Mouse (Mus musculus) CH12.LX (cell line): ENCODE measurements around the gene Phactr1. TPM values are rescaled to one million over a fixed set of nuclear protein-coding genes. Genes with fewer than 3 reads are reported as not detected.

Experiments
- DNase-seq: peaks from one replicate; pipeline ENCODE4 v3.0.0-alpha.2; 2013; ENCODE audit errors: extremely low read depth
- H3K27ac ChIP-seq: 2 replicates; pipeline ENCODE4 v1.5.1; 2012; ENCODE audit warnings: low read depth, mild to moderate bottlenecking, control low read depth, moderate library complexity; ENCODE audit not compliant: insufficient read depth
- H3K27me3 ChIP-seq: replicated peaks from 2 replicates; pipeline ENCODE3; 2012; ENCODE audit warnings: inconsistent platforms
- H3K36me3 ChIP-seq, 2 experiments: replicated peaks in 1 of 2; 2 replicates each; pipeline versions ENCODE3 to v1.6.1; 2012; ENCODE audit warnings: inconsistent platforms in 1 of 2, low read length in 1 of 2, mild to moderate bottlenecking in 1 of 2, mixed read lengths in 1 of 2, moderate library complexity in 1 of 2; ENCODE audit not compliant: control insufficient read depth in 1 of 2, insufficient read depth in 1 of 2
- H3K4me1 ChIP-seq, 2 experiments: 2 replicates each; pipeline ENCODE4 v1.6.1; 2012; ENCODE audit warnings: inconsistent platforms in 1 of 2, moderate library complexity in 1 of 2; ENCODE audit not compliant: insufficient read depth in 2 of 2, control insufficient read depth in 1 of 2
- H3K4me2 ChIP-seq: 2 replicates; pipeline ENCODE4 v1.6.1; 2012; ENCODE audit warnings: low read depth, mild to moderate bottlenecking, control low read depth; ENCODE audit not compliant: poor library complexity, insufficient read depth, severe bottlenecking
- H3K4me3 ChIP-seq, 3 experiments: fragments of 150-350 bp in 1 of 3; sonication (generic) in 1 of 3; replicated peaks in 1 of 3; 2 replicates each; pipeline versions ENCODE3 to v1.5.1; 2011 to 2012; ENCODE audit warnings: low read depth in 2 of 3, low read length in 2 of 3, mild to moderate bottlenecking in 2 of 3, moderate library complexity in 2 of 3, control low read depth in 1 of 3, improper control_type of control experiment in 1 of 3, inconsistent platforms in 1 of 3, mixed read lengths in 1 of 3; ENCODE audit not compliant: poor library complexity in 1 of 3
- H3K79me2 ChIP-seq: replicated peaks from 2 replicates; pipeline ENCODE4 v1.6.1; 2012; ENCODE audit warnings: mild to moderate bottlenecking, moderate library complexity; ENCODE audit not compliant: control insufficient read depth, poor library complexity, insufficient read depth, severe bottlenecking; ENCODE audit errors: extremely low read depth
- H3K9ac ChIP-seq: 2 replicates; pipeline ENCODE4 v1.6.1; 2012; ENCODE audit warnings: low read depth, mild to moderate bottlenecking, control low read depth, moderate library complexity; ENCODE audit not compliant: insufficient read depth
- H3K9me3 ChIP-seq: replicated peaks from 2 replicates; pipeline ENCODE3; 2012; ENCODE audit warnings: low read length, inconsistent platforms, mixed read lengths
- CHD2 ChIP-seq: IDR thresholded peaks from 2 replicates; pipeline ENCODE4 v1.6.1; 2011; ENCODE audit warnings: low read length, improper control_type of control experiment
- GABPA ChIP-seq: IDR thresholded peaks from 2 replicates; pipeline ENCODE4 v1.6.1; 2012; ENCODE audit warnings: low read depth, low read length, improper control_type of control experiment, inconsistent platforms; ENCODE audit not compliant: insufficient replicate concordance
- MAX ChIP-seq: IDR thresholded peaks from 2 replicates; pipeline ENCODE4 v1.6.1; 2011; ENCODE audit warnings: low read length, improper control_type of control experiment
- MAZ ChIP-seq: IDR thresholded peaks from 2 replicates; pipeline ENCODE4 v1.6.1; 2012; ENCODE audit warnings: low read depth, mild to moderate bottlenecking, inconsistent platforms, low read length, improper control_type of control experiment, moderate library complexity
- MEF2A ChIP-seq: IDR thresholded peaks from 2 replicates; pipeline ENCODE4 v1.6.1; 2014; ENCODE audit warnings: low read depth, mild to moderate bottlenecking, inconsistent platforms, low read length, improper control_type of control experiment, borderline replicate concordance
- MXI1 ChIP-seq: IDR thresholded peaks from 2 replicates; pipeline ENCODE4 v1.6.1; 2011; ENCODE audit warnings: mild to moderate bottlenecking, low read depth, low read length, improper control_type of control experiment
- MYC ChIP-seq: IDR thresholded peaks from 2 replicates; pipeline ENCODE4 v1.6.1; 2011; ENCODE audit warnings: low read depth, mild to moderate bottlenecking, improper control_type of control experiment, low read length
- SIN3A ChIP-seq: IDR thresholded peaks from 2 replicates; pipeline ENCODE4 v1.6.1; 2012; ENCODE audit warnings: low read length, improper control_type of control experiment, inconsistent platforms
- SMC3 ChIP-seq: IDR thresholded peaks from 2 replicates; pipeline ENCODE4 v1.6.1; 2011; ENCODE audit warnings: low read depth, low read length, improper control_type of control experiment
- TCF12 ChIP-seq: IDR thresholded peaks from 2 replicates; pipeline ENCODE4 v1.6.1; 2014; ENCODE audit warnings: low read depth, mild to moderate bottlenecking, inconsistent platforms, low read length, improper control_type of control experiment
- USF1 ChIP-seq: IDR thresholded peaks from 2 replicates; pipeline ENCODE4 v1.6.1; 2014; ENCODE audit warnings: low read depth, mild to moderate bottlenecking, inconsistent platforms, low read length, improper control_type of control experiment
- USF2 ChIP-seq: conservative IDR thresholded peaks from 2 replicates; pipeline ENCODE4 v1.6.1; 2011; ENCODE audit warnings: low read depth, low read length, improper control_type of control experiment
- ZC3H11A ChIP-seq: IDR thresholded peaks from 2 replicates; pipeline ENCODE4 v1.6.1; 2012; ENCODE audit warnings: low read depth, mild to moderate bottlenecking, inconsistent platforms, low read length, improper control_type of control experiment
- ZMIZ1 ChIP-seq: IDR thresholded peaks from 2 replicates; pipeline ENCODE4 v1.6.1; 2012; ENCODE audit warnings: low read depth, mild to moderate bottlenecking, inconsistent platforms, low read length, improper control_type of control experiment
- dilution Hi-C: fragments of 300-500 bp; cut with MboI; formaldehyde crosslinking; loops from 2 replicates; pipeline ENCODE4 v1.14.3; 2020; ENCODE audit warnings: low sequenced_read_pairs; ENCODE audit not compliant: extremely low pct_unique_long_range_greater_than_20kb, extremely low pct_ligation_motif_present
- in situ Hi-C: fragments of 300-500 bp; cut with MboI; formaldehyde crosslinking; loops from 3 replicates; pipeline ENCODE4 v1.14.3; 2019; ENCODE audit warnings: low sequenced_read_pairs, low pct_ligation_motif_present, low pct_unique_long_range_greater_than_20kb, mixed read lengths
- polyA plus RNA-seq: library from polyadenylated mRNA; unstranded; fragments of >175 nt; gene quantifications from 2 replicates; pipeline ENCODE4 v1.2.1, GENCODE M21; 2012; ENCODE audit warnings: low read depth; ENCODE audit not compliant: insufficient read length
- total RNA-seq, 2 experiments: library from RNA; depleted of rRNA; stranded (reverse); fragments of 300-350 nt in 1 of 2; fragments of >200 nt in 1 of 2; gene quantifications; 2 replicates each; pipeline ENCODE4 v1.2.3; 2012 to 2014

The Phactr1 gene
- total and polyA plus RNA-seq, 3 experiments = 2.0 to 6.1 (median 3.1) TPM

DNA sequence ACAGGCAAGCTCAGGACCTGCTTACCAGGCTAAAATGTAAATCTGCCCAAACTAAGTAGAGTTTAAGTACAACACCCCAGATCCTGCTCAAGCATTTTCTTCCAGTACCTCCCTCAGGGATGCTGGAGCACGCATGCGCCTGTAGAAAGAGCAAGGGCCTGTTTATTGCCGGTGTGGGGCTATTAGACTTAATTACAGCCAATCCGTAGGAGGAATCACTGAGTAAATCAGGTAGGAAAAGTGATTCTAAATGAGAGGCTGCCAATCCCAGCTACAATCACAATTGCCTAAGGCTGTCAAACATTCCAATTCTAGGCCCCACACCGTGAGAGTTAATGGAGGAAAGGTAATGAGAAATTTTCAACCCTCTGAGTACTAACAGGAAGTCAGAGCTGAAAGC is 477.9 kb downstream of the Phactr1 start:
- H3K9ac ChIP-seq = no peak overlapping the region
- TF ChIP-seq ZC3H11A = no peak
- no peak for TF ChIP-seq GABPA
- no peak for TF ChIP-seq ZMIZ1
- no peak for TF ChIP-seq SIN3A
- no peak for TF ChIP-seq TCF12
- no peak for TF ChIP-seq MAZ
- TF ChIP-seq MAX = no peak
- no peak for TF ChIP-seq USF1
- in situ Hi-C loops = no loop called here
- dilution Hi-C loops = no loop called here
- H3K36me3 ChIP-seq = peaks cover 25 to 76% of the 10 kb centered on the region in 2 experiments
- H3K27ac ChIP-seq = no peak overlapping the region
- DNase-seq = no peak
- H3K4me3 ChIP-seq = no peak overlapping the region
- no peaks in the 10 kb centered on the region for H3K4me1 ChIP-seq
- H3K9me3 ChIP-seq = no peaks in the 10 kb centered on the region
- no peaks in the 10 kb centered on the region for H3K79me2 ChIP-seq
- H3K27me3 ChIP-seq = no peaks in the 10 kb centered on the region
- no peak overlapping the region for H3K4me2 ChIP-seq

DNA sequence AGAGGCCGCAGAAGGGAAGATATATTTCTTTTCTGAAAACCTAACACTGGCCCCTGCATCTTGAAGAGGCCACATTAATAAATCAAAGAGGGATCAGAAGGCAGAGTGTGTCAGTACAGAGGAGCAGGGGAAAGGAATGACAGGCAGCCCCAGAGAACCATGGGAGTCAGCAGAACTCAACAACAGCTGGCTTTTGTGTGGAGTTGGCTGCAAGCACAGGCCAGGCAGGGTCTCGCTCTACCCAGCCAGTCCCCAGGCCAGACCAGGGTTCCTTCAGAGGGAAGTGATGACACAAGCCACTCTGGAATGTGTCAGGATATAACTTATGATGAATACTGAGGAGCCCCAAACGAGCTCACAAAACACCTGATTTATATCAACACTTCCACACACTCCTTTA is 479.0 kb downstream of the Phactr1 start:
- Histone ChIP-seq H3K27ac (no peak overlapping the region), H3K4me1 (no peaks in the 10 kb centered on the region), H3K9ac (no peak overlapping the region), H3K4me3 (no peak overlapping the region), H3K36me3 (peaks cover 23 to 76% of the 10 kb centered on the region in 2 experiments), H3K27me3 (no peaks in the 10 kb centered on the region), H3K79me2 (no peaks in the 10 kb centered on the region), H3K4me2 (no peak overlapping the region), H3K9me3 (no peaks in the 10 kb centered on the region)
- TF ChIP-seq USF2 (no peak), MXI1 (no peak)
- DNase-seq = no peak
- dilution Hi-C loops (no loop called here), in situ Hi-C loops (no loop called here)

GRCm38 (mm10) chr13:43167721-43168120 is 487.3 kb downstream of the Phactr1 start:
- Histone ChIP-seq H3K4me2 (no peak overlapping the region), H3K4me1 (peaks cover 0 to 13% of the 10 kb centered on the region in 2 experiments; a peak in 2 of 4 replicates), H3K36me3 (peaks cover 12 to 54% of the 10 kb centered on the region in 2 experiments), H3K27ac (no peak overlapping the region), H3K27me3 (no peaks in the 10 kb centered on the region), H3K79me2 (no peaks in the 10 kb centered on the region), H3K9ac (no peak overlapping the region), H3K4me3 (no peak overlapping the region), H3K9me3 (no peaks in the 10 kb centered on the region)
- no peak for DNase-seq
- TF ChIP-seq CHD2 = no peak
- TF ChIP-seq MYC = no peak
- TF ChIP-seq MEF2A = no peak
- TF ChIP-seq MAZ = no peak
- TF ChIP-seq SMC3 = no peak
- dilution Hi-C loops = no loop called here
- in situ Hi-C loops = no loop called here
